Mouse (Mus musculus) forelimb bud, embryonic 11.5 days (tissue): ENCODE measurements around the gene Tuba1a.
"Not testable (repeated sequence)": the region's sequence is repeated elsewhere in the genome, so short reads cannot be mapped to it uniquely, and the experiment has no call there.

Source experiments
- DNase-seq: peaks from one replicate; pipeline ENCODE4 v3.0.0-alpha.2; 2012; ENCODE audit warnings: low read depth, low spot score

Gene Tuba1a

GRCm38 (mm10) chr15:98956000-98956399, 2.5 kb upstream of the Tuba1a start:
- DNase-seq = no peak

- DNase-seq = no peak
Measured at GRCm38 (mm10) chr15:98955324-98955723, 1.8 kb upstream of the Tuba1a start.

GRCm38 (mm10) chr15:98954425-98955253, 1.1 kb upstream of the Tuba1a start:
- no peak for DNase-seq

GRCm38 (mm10) chr15:98952751-98953400, 627 bp downstream of the Tuba1a start:
- peak; percentile 88 for DNase-seq

- no peak for DNase-seq
Measured at GRCm38 (mm10) chr15:98952063-98952455, 1.4 kb downstream of the Tuba1a start.

- not testable (repeated sequence) for DNase-seq
Measured at GRCm38 (mm10) chr15:98951122-98952062, 2.1 kb downstream of the Tuba1a start.

- DNase-seq = no peak
Measured at GRCm38 (mm10) chr15:98949607-98949892, 4.0 kb downstream of the Tuba1a start.

GRCm38 (mm10) chr15:98948857-98949606, 4.5 kb downstream of the Tuba1a start:
- no peak for DNase-seq

- no peak for DNase-seq
Measured at GRCm38 (mm10) chr15:98948382-98948781, 5.1 kb downstream of the Tuba1a start.

GRCm38 (mm10) chr15:98947884-98948283, 5.6 kb downstream of the Tuba1a start:
- DNase-seq = no peak

- DNase-seq = no peak
Measured at GRCm38 (mm10) chr15:98943133-98943532, 10.4 kb downstream of the Tuba1a start.

GRCm38 (mm10) chr15:98942081-98942480, 11.4 kb downstream of the Tuba1a start:
- DNase-seq = no peak

GRCm38 (mm10) chr15:98941539-98941938, 12.0 kb downstream of the Tuba1a start:
- DNase-seq = no peak

- DNase-seq = no peak
Measured at GRCm38 (mm10) chr15:98940816-98941215, 12.7 kb downstream of the Tuba1a start.

GRCm38 (mm10) chr15:98934217-98934839, 19.2 kb downstream of the Tuba1a start, which contains the start of gene Tuba1b:
Tuba1b (minus strand) TSS chr15:98934565.
- DNase-seq = peak; percentile 88

GRCm38 (mm10) chr15:98933833-98934216, 19.7 kb downstream of the Tuba1a start:
- DNase-seq = peak; percentile 98

- not testable (repeated sequence) for DNase-seq
Measured at GRCm38 (mm10) chr15:98933004-98933671, 20.4 kb downstream of the Tuba1a start.

GRCm38 (mm10) chr15:98930998-98931397, 22.5 kb downstream of the Tuba1a start:
- DNase-seq = no peak

- no peak for DNase-seq
Measured at GRCm38 (mm10) chr15:98930017-98930734, 23.3 kb downstream of the Tuba1a start.
